Mouse (Mus musculus) embryonic facial prominence, embryonic 10.5 days (tissue): ENCODE data around the gene Taf3. TPM values are rescaled to one million over a fixed set of nuclear protein-coding genes. Genes with fewer than 3 reads are reported as not detected.

Experiments used
- DNase-seq: peaks from one replicate; pipeline ENCODE4 v3.0.0-alpha.2; 2017; ENCODE audit warnings: low spot score
- H3K27ac ChIP-seq: fragments of 300-500 bp; sonication (generic); replicated peaks from 2 replicates; pipeline ENCODE4 v1.5.1; 2016; ENCODE audit warnings: mild to moderate bottlenecking
- H3K27me3 ChIP-seq: fragments of 300-500 bp; sonication (generic); replicated peaks from 2 replicates; pipeline ENCODE4 v1.6.1; 2016; ENCODE audit warnings: low read depth, mild to moderate bottlenecking; ENCODE audit not compliant: poor library complexity, severe bottlenecking
- H3K36me3 ChIP-seq: fragments of 300-500 bp; sonication (generic); replicated peaks from 2 replicates; pipeline ENCODE4 v1.6.1; 2016; ENCODE audit warnings: mild to moderate bottlenecking, moderate library complexity
- H3K4me1 ChIP-seq: fragments of 300-500 bp; sonication (generic); 2 replicates; pipeline ENCODE4 v1.6.1; 2016
- H3K4me3 ChIP-seq: fragments of 300-500 bp; sonication (generic); 2 replicates; pipeline ENCODE4 v1.5.1; 2016; ENCODE audit warnings: mild to moderate bottlenecking, moderate library complexity
- H3K9me3 ChIP-seq: fragments of 300-500 bp; sonication (generic); 2 replicates; pipeline ENCODE4 v1.6.1; 2016; ENCODE audit warnings: mild to moderate bottlenecking
- WGBS: fragments of 180-500 bp; shearing (Covaris S2); methylation state at CpG from one replicate; pipeline ENCODE4 v1.1.7; 2016; 5-methylcytosine and 5-hydroxymethylcytosine counted together
- polyA plus RNA-seq: library from polyadenylated mRNA; unstranded; fragments of >200 nt; fragmentation: Nextera tagmentation; extraction: Ambion mirVana; gene quantifications from 2 replicates; pipeline ENCODE4 v1.2.1, GENCODE M21; 2016

Gene Taf3
- polyA plus RNA-seq, 1 experiment from 2014 or later, result 17.3 TPM

GRCm38 (mm10) chr2:10050878-10051277 lies 2.5 kb upstream of the Taf3 start:
- 87% methylated on average over 3 of the region's 3 CpGs for WGBS
- DNase-seq, result no peak

GRCm38 (mm10) chr2:10049456-10049855 lies 1.1 kb upstream of the Taf3 start:
- Histone ChIP-seq H3K4me1 (peaks cover 19% of the 10 kb centered on the region), H3K27ac (no peak overlapping the region), H3K4me3 (peak overlapping the region; percentile 99), H3K9me3 (no peaks in the 10 kb centered on the region), H3K27me3 (no peaks in the 10 kb centered on the region), H3K36me3 (peaks cover 15% of the 10 kb centered on the region)
- no peak for DNase-seq
- 21% methylated on average over 10 of the region's 10 CpGs for whole genome bisulfite sequencing

More at GRCm38 (mm10) chr2:10050878-10051277, 2.5 kb upstream of the Taf3 start:
- H3K9me3 ChIP-seq, result no peaks in the 10 kb centered on the region
- H3K4me1 ChIP-seq, result peaks cover 19% of the 10 kb centered on the region
- peaks cover 29% of the 10 kb centered on the region for H3K36me3 ChIP-seq
- H3K27ac ChIP-seq, result no peak overlapping the region
- no peaks in the 10 kb centered on the region for H3K27me3 ChIP-seq
- H3K4me3 ChIP-seq, result no peak overlapping the region

GRCm38 (mm10) chr2:10047758-10048436 lies 499 bp downstream of the Taf3 start:
- H3K27ac ChIP-seq, result peak overlapping the region; percentile 92
- WGBS, result under 1% methylated on average over 47 of the region's 47 CpGs
- no peaks in the 10 kb centered on the region for H3K27me3 ChIP-seq

GRCm38 (mm10) chr2:10034976-10035375 lies 13.4 kb downstream of the Taf3 start:
- Histone ChIP-seq H3K27ac (no peak overlapping the region), H3K9me3 (no peaks in the 10 kb centered on the region), H3K36me3 (peaks cover 11% of the 10 kb centered on the region), H3K4me1 (peaks cover 6% of the 10 kb centered on the region), H3K27me3 (no peaks in the 10 kb centered on the region), H3K4me3 (no peak overlapping the region)
- DNase-seq, result no peak
- WGBS, result 88% methylated on average over 3 of the region's 3 CpGs

More at GRCm38 (mm10) chr2:10047758-10048436, 499 bp downstream of the Taf3 start:
- peak; percentile 51 for DNase-seq
- Histone ChIP-seq H3K9me3 (no peaks in the 10 kb centered on the region), H3K36me3 (peaks cover under 1% of the 10 kb centered on the region; the same call in 1 of the 2 replicates), H3K4me3 (peak overlapping the region; percentile 99), H3K4me1 (peaks cover 19% of the 10 kb centered on the region)

GRCm38 (mm10) chr2:10033684-10034083 lies 14.7 kb downstream of the Taf3 start:
- no peak for DNase-seq
- WGBS, result 82% methylated on average over 4 of the region's 4 CpGs

GRCm38 (mm10) chr2:10029755-10030154 lies 18.6 kb downstream of the Taf3 start:
- Histone ChIP-seq H3K36me3 (no peaks in the 10 kb centered on the region), H3K9me3 (no peaks in the 10 kb centered on the region), H3K27ac (no peak overlapping the region), H3K4me3 (no peak overlapping the region), H3K27me3 (no peaks in the 10 kb centered on the region), H3K4me1 (peaks cover 6% of the 10 kb centered on the region)
- WGBS, result 70% methylated on average over 7 of the region's 7 CpGs
- DNase-seq, result no peak

More at GRCm38 (mm10) chr2:10033684-10034083, 14.7 kb downstream of the Taf3 start:
- H3K9me3 ChIP-seq, result no peaks in the 10 kb centered on the region
- H3K4me1 ChIP-seq, result peaks cover 6% of the 10 kb centered on the region
- H3K27me3 ChIP-seq, result no peaks in the 10 kb centered on the region
- H3K27ac ChIP-seq, result no peak overlapping the region
- H3K4me3 ChIP-seq, result no peak overlapping the region
- no peaks in the 10 kb centered on the region; the same call in 1 of the 2 replicates for H3K36me3 ChIP-seq

GRCm38 (mm10) chr2:10024264-10024663 lies 24.1 kb downstream of the Taf3 start:
- Histone ChIP-seq H3K27ac (no peak overlapping the region), H3K27me3 (no peaks in the 10 kb centered on the region), H3K36me3 (no peaks in the 10 kb centered on the region), H3K4me3 (no peak overlapping the region), H3K4me1 (no peaks in the 10 kb centered on the region), H3K9me3 (no peaks in the 10 kb centered on the region)
- WGBS, result 86% methylated on average over 6 of the region's 6 CpGs
- DNase-seq, result no peak

- WGBS, result 92% methylated on average over 11 of the region's 11 CpGs
- DNase-seq, result no peak
- no peaks in the 10 kb centered on the region for H3K27me3 ChIP-seq
- no peaks in the 10 kb centered on the region for H3K9me3 ChIP-seq
- H3K36me3 ChIP-seq, result no peaks in the 10 kb centered on the region
- H3K4me3 ChIP-seq, result no peak overlapping the region
- no peaks in the 10 kb centered on the region for H3K4me1 ChIP-seq
- H3K27ac ChIP-seq, result no peak overlapping the region
These were observed 27.1 kb downstream of the Taf3 start for GRCm38 (mm10) chr2:10021296-10021695.

GRCm38 (mm10) chr2:10014951-10015635 lies 33.3 kb downstream of the Taf3 start:
- WGBS, result 83% methylated on average over 10 of the region's 10 CpGs
- Histone ChIP-seq H3K27me3 (no peaks in the 10 kb centered on the region), H3K36me3 (no peaks in the 10 kb centered on the region), H3K9me3 (no peaks in the 10 kb centered on the region), H3K4me1 (0 out of 2 replicates have a peak, but pooled peaks cover 1% of the 10 kb centered on the region), H3K4me3 (no peak overlapping the region), H3K27ac (no peak overlapping the region)
- no peak for DNase-seq

- H3K36me3 ChIP-seq, result no peaks in the 10 kb centered on the region
- no peaks in the 10 kb centered on the region for H3K9me3 ChIP-seq
- no peak overlapping the region for H3K4me3 ChIP-seq
- no peak overlapping the region for H3K27ac ChIP-seq
- H3K4me1 ChIP-seq, result peaks cover 12% of the 10 kb centered on the region; the same call in 1 of the 2 replicates
- H3K27me3 ChIP-seq, result no peaks in the 10 kb centered on the region
- 36% methylated on average over 7 of the region's 7 CpGs for WGBS
- no peak for DNase-seq
These were observed 38.0 kb downstream of the Taf3 start for GRCm38 (mm10) chr2:10010263-10010909.

- Histone ChIP-seq H3K27ac (no peak overlapping the region), H3K4me3 (no peak overlapping the region), H3K4me1 (peaks cover 12% of the 10 kb centered on the region; the same call in 1 of the 2 replicates), H3K27me3 (no peaks in the 10 kb centered on the region), H3K36me3 (no peaks in the 10 kb centered on the region), H3K9me3 (no peaks in the 10 kb centered on the region)
- WGBS, result 79% methylated on average over 13 of the region's 13 CpGs
- no peak for DNase-seq
These were observed 38.6 kb downstream of the Taf3 start for GRCm38 (mm10) chr2:10009671-10010254.

GRCm38 (mm10) chr2:10008593-10008992 lies 39.8 kb downstream of the Taf3 start:
- H3K27me3 ChIP-seq, result no peaks in the 10 kb centered on the region
- H3K27ac ChIP-seq, result no peak overlapping the region
- no peaks in the 10 kb centered on the region for H3K36me3 ChIP-seq
- H3K9me3 ChIP-seq, result no peaks in the 10 kb centered on the region
- H3K4me1 ChIP-seq, result peaks cover 12% of the 10 kb centered on the region; the same call in 1 of the 2 replicates
- DNase-seq, result no peak
- 87% methylated on average over 4 of the region's 4 CpGs for WGBS
- no peak overlapping the region for H3K4me3 ChIP-seq
